Mouse (Mus musculus): ENCODE measurements around the gene Ankrd53. TPM values are rescaled to one million over a fixed set of nuclear protein-coding genes. Genes with fewer than 3 reads are reported as not detected.
"Not testable (repeated sequence)": the region's sequence is repeated elsewhere in the genome, so short reads cannot be mapped to it uniquely, and the experiment has no call there.

Ankrd53 gene
- polyA plus RNA-seq, 1 experiment from 2014 or later, result not detected

DNA sequence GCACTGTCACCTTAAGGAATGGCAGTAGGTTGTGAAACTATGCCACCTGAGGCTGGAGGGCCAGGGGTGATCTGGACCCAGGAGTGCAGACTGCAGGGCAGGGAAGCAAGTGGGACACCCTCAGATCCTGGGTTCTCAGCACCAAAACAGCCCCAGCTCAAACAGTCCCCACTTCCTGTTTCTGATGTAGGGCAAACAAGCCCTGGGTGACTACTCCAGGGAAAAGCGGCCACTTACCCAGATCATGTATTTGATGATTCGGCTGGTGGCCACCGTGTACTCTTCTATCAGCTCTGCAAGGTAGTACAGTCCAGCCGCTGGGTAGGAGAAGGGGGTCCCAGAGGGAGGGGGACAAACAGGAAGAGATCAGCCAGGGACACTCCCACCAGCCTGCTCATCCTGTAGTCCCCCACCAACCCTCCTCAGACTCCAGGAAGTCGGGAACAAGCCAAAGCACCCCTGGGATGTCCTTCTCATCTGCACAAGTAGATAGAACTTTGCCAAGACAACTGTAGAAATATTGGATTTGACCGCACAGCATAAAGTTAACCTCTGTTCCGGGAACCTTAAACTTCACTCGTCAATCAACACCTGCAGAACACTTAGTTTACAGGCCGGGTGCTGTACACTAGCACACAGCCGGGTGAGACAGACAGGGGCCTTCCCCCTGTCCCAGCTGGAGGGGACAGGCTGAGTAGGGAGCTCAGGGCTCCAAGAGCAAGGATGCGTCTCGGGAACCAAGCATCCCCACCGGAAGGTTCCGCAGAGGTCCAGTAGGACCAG is 12.5 kb downstream of the Ankrd53 start:
- no peak for TF ChIP-seq CTCF (IDR thresholded peaks at IDR 0.05; ENCODE audit: low read depth)
- Histone ChIP-seq H3K27me3 (replicated peaks; ENCODE audit: control insufficient read depth, insufficient read depth, low read length) (no peaks in the 10 kb centered on the region), H3K9ac (ENCODE audit: low read depth, low read length) (peak overlapping the region; percentile 90), H3K36me3 (ENCODE audit: control insufficient read depth, insufficient read depth) (peaks cover 31% of the 10 kb centered on the region), H3K9me3 (ENCODE audit: control insufficient read depth) (no peaks in the 10 kb centered on the region), H3K4me3 (ENCODE audit: low read depth, low read length) (peak overlapping the region; percentile 83), H3K27ac (ENCODE audit: low read depth, low read length) (peak overlapping the region; percentile 83), H3K4me2 (replicated peaks; ENCODE audit: low read depth) (peak overlapping the region; percentile 83), H3K4me1 (replicated peaks; ENCODE audit: control insufficient read depth, insufficient read depth, low read length) (peaks cover 3% of the 10 kb centered on the region; the same call in 1 of the 2 replicates)
- 0% methylated on average over 14 of the region's 14 CpGs for WGBS
- ATAC-seq, result peak; percentile 14; the same call in 1 of the 2 replicates

DNA sequence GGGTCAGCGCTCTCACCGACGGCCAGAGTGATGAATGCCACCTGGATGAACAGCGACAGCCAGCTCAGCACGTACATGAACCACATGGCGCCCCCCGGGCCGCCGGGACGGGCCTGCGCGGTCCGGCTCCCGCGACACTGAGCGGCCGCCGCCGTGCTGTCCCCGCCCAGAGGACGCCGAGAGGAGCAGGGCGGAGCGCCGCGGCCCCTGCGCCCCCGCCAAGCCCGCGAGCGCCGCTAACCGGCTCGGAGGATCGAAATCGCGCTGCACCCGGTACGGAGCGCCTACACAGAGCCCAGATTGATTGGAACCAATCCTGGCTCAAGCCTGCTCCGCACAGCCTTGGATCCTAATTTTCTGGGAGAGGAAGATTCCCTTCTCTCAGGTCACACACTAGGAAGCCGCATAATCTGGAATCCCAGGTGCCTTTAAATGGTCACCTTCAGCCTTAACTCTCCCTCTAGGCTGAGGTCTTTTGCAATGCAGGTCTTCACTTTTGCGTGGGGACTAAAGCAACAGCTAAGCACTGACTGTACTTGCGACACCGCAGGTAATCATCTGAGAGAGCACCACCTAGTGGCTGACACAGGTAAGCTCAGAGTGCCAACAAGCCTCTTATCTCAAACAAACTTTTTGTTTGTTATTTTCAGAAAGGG is 13.3 kb downstream of the Ankrd53 start, which contains the start of gene Tex261:
Gene Tex261, minus strand, starts transcription at position 176 of the 656 bp plus-strand sequence.
- Histone ChIP-seq H3K4me1 (replicated peaks; ENCODE audit: control insufficient read depth, insufficient read depth, low read length) (peaks cover 3% of the 10 kb centered on the region; the same call in 1 of the 2 replicates), H3K9ac (ENCODE audit: low read depth, low read length) (peak within 1 kb of the TSS; percentile 90), H3K27me3 (replicated peaks; ENCODE audit: control insufficient read depth, insufficient read depth, low read length) (no peaks in the 10 kb centered on the region), H3K4me3 (ENCODE audit: low read depth, low read length) (peak within 1 kb of the TSS; percentile 83), H3K4me2 (replicated peaks; ENCODE audit: low read depth) (peak within 1 kb of the TSS; percentile 83), H3K36me3 (ENCODE audit: control insufficient read depth, insufficient read depth) (peaks cover 23% of the 10 kb centered on the region), H3K9me3 (ENCODE audit: control insufficient read depth) (no peaks in the 10 kb centered on the region), H3K27ac (ENCODE audit: low read depth, low read length) (peak within 1 kb of the TSS; percentile 83)
- peak; percentile 93 for ATAC-seq
- under 1% methylated on average over 42 of the region's 45 CpGs for WGBS
- peak; percentile 74 for TF ChIP-seq CTCF (IDR thresholded peaks at IDR 0.05; ENCODE audit: low read depth)

DNA sequence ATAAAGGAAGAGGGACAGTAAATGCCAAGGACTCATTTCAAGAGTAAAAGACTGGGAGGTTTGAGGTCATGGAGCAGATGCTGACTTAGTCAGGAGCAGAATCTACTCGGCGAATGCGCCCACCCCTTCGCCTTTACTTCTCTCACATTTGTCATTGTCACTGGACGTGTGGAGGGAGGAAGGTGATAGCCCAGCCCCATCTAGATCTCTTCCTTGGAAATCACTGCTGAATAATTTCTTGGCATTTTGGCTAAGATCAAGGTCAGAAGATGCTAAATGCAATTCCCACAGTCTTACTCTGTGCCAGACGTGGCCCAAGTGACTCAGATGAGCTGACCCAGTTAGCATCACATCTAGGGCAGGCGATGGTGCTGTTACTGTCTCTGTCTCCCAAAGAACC is 15.9 kb downstream of the Ankrd53 start:
- 82% methylated on average over 7 of the region's 7 CpGs for WGBS
- no peak for ATAC-seq
- no peak for TF ChIP-seq CTCF (IDR thresholded peaks at IDR 0.05; ENCODE audit: low read depth)

DNA sequence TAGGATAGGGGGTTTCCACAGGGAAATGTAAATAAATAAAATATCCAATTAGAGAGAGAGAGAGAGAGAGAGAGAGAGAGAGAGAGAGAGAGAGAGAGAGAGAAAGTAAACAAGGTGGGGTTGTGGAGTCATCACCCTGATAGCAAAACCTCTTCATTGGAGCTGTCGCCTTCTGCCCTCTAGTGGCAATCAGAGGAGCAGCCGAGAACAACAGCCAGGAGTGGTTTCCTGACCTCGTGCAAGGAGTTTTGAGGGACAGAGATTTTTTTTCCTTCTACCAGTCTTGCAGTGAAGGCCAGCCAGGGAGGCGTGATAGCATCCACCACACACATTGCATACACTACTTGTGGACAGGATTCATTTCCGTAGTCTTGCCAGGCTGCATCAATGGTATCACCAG is 16.6 kb downstream of the Ankrd53 start:
- Histone ChIP-seq H3K4me3 (ENCODE audit: low read depth, low read length) (no peak overlapping the region), H3K27ac (ENCODE audit: low read depth, low read length) (no peak overlapping the region), H3K9me3 (ENCODE audit: control insufficient read depth) (no peaks in the 10 kb centered on the region), H3K9ac (ENCODE audit: low read depth, low read length) (no peak overlapping the region), H3K4me2 (replicated peaks; ENCODE audit: low read depth) (no peak overlapping the region), H3K27me3 (replicated peaks; ENCODE audit: control insufficient read depth, insufficient read depth, low read length) (no peaks in the 10 kb centered on the region), H3K4me1 (replicated peaks; ENCODE audit: control insufficient read depth, insufficient read depth, low read length) (peaks cover 3% of the 10 kb centered on the region; the same call in 1 of the 2 replicates), H3K36me3 (ENCODE audit: control insufficient read depth, insufficient read depth) (no peaks in the 10 kb centered on the region)
- 11% methylated on average over 5 of the region's 5 CpGs for WGBS
- peak; percentile 86 for TF ChIP-seq CTCF (IDR thresholded peaks at IDR 0.05; ENCODE audit: low read depth)
- ATAC-seq, result no peak

More for the DNA sequence above, 15.9 kb downstream of the Ankrd53 start:
- Histone ChIP-seq H3K27me3 (replicated peaks; ENCODE audit: control insufficient read depth, insufficient read depth, low read length) (no peaks in the 10 kb centered on the region), H3K27ac (ENCODE audit: low read depth, low read length) (no peak overlapping the region), H3K9ac (ENCODE audit: low read depth, low read length) (no peak overlapping the region), H3K9me3 (ENCODE audit: control insufficient read depth) (no peaks in the 10 kb centered on the region), H3K4me3 (ENCODE audit: low read depth, low read length) (no peak overlapping the region), H3K4me2 (replicated peaks; ENCODE audit: low read depth) (no peak overlapping the region), H3K36me3 (ENCODE audit: control insufficient read depth, insufficient read depth) (peaks cover 5% of the 10 kb centered on the region; the same call in 1 of the 2 replicates), H3K4me1 (replicated peaks; ENCODE audit: control insufficient read depth, insufficient read depth, low read length) (peaks cover 3% of the 10 kb centered on the region; the same call in 1 of the 2 replicates)

DNA sequence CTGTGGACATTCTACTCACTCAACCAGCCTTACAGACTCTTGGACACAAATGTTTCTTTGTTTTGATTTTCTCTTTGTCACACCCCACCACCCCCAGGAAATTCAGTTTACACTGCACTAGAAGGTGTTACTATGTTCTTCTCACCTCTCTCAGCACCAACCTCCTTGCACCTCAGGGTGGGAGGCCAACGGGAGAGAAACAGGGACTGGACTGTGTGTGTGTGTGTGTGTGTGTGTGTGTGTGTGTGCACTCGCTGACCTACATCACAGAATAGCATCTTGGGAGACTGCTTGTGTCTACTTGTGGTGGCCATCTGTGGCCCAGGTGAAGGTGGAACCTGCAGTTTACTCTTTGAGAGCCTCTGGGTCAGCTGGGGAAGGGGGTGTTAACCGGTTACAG is 24.0 kb downstream of the Ankrd53 start:
- Histone ChIP-seq H3K36me3 (ENCODE audit: control insufficient read depth, insufficient read depth) (no peaks in the 10 kb centered on the region), H3K4me1 (replicated peaks; ENCODE audit: control insufficient read depth, insufficient read depth, low read length) (no peaks in the 10 kb centered on the region), H3K4me2 (replicated peaks; ENCODE audit: low read depth) (no peak overlapping the region), H3K27ac (ENCODE audit: low read depth, low read length) (no peak overlapping the region), H3K9me3 (ENCODE audit: control insufficient read depth) (no peaks in the 10 kb centered on the region), H3K9ac (ENCODE audit: low read depth, low read length) (no peak overlapping the region), H3K27me3 (replicated peaks; ENCODE audit: control insufficient read depth, insufficient read depth, low read length) (no peaks in the 10 kb centered on the region), H3K4me3 (ENCODE audit: low read depth, low read length) (no peak overlapping the region)
- WGBS, result 68% methylated on average over 3 of the region's 3 CpGs
- ATAC-seq, result no peak
- no peak for TF ChIP-seq CTCF (IDR thresholded peaks at IDR 0.05; ENCODE audit: low read depth)

DNA sequence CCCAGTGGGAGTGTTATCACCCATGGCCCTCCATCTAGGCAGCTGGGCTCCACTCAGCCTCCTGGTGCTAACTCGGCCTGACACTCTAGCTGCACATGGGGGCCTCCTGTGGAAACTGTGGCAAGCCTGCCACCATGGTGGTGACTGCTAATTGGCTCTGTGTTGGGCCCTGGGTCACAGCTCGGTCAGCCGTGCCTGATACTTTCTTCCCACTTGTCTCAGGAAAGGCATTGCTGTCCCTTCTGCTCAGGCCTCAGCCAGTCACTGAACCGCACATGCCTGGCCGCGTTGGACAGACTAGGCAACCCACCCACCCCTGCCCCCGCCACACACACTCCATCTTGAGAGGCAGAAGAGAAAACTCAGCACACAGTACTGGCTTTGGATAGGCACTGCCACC is 26.1 kb downstream of the Ankrd53 start:
- no peaks in the 10 kb centered on the region for H3K27me3 ChIP-seq (replicated peaks; ENCODE audit: control insufficient read depth, insufficient read depth, low read length)
- ATAC-seq, result no peak
- WGBS, result 72% methylated on average over 7 of the region's 7 CpGs

DNA sequence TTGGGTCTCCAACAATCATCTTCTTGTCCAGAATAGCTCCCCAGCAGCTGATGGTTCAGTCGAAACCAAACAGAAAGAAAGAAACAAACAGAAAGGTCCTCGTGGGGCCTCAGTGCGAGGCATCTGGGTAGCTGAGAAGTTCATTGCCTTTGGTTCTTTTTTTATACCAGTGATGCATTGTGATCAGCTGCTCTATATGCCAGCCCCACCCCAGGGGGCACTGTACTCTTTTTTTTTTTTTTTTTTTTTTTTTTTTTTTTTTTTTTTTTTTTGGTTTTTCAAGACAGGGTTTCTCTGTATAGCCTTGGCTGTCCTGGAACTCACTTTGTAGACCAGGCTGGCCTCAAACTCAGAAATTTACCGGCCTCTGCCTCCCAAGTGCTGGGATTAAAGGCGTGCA is 28.1 kb downstream of the Ankrd53 start:
- ATAC-seq; H3K27me3 ChIP-seq (replicated peaks; ENCODE audit: control insufficient read depth, insufficient read depth, low read length); H3K4me3 ChIP-seq (ENCODE audit: low read depth, low read length); H3K9me3 ChIP-seq (ENCODE audit: control insufficient read depth); H3K9ac ChIP-seq (ENCODE audit: low read depth, low read length); H3K27ac ChIP-seq (ENCODE audit: low read depth, low read length); H3K36me3 ChIP-seq (ENCODE audit: control insufficient read depth, insufficient read depth); H3K4me2 ChIP-seq (replicated peaks; ENCODE audit: low read depth); H3K4me1 ChIP-seq (replicated peaks; ENCODE audit: control insufficient read depth, insufficient read depth, low read length): not testable (repeated sequence)
- 77% methylated on average over 5 of the region's 5 CpGs for WGBS

More for the DNA sequence above, 26.1 kb downstream of the Ankrd53 start:
- Histone ChIP-seq H3K9ac (ENCODE audit: low read depth, low read length) (no peak overlapping the region), H3K4me2 (replicated peaks; ENCODE audit: low read depth) (no peak overlapping the region), H3K27ac (ENCODE audit: low read depth, low read length) (no peak overlapping the region), H3K9me3 (ENCODE audit: control insufficient read depth) (no peaks in the 10 kb centered on the region), H3K36me3 (ENCODE audit: control insufficient read depth, insufficient read depth) (no peaks in the 10 kb centered on the region), H3K4me3 (ENCODE audit: low read depth, low read length) (no peak overlapping the region), H3K4me1 (replicated peaks; ENCODE audit: control insufficient read depth, insufficient read depth, low read length) (no peaks in the 10 kb centered on the region)
- no peak for TF ChIP-seq CTCF (IDR thresholded peaks at IDR 0.05; ENCODE audit: low read depth)
